Mouse (Mus musculus) retina, adult 2 months (tissue): Measurements from ENCODE around the gene Olfr549.

ENCODE experiments used
- DNase-seq: peaks from one replicate; pipeline ENCODE4 v3.0.0-alpha.2; 2012; ENCODE audit warnings: low read depth, low spot score

Gene Olfr549

GRCm38 (mm10) chr7:102549570-102549969, at the start of gene Olfr549:
Olfr549 (plus strand) TSS chr7:102549870.
- DNase-seq: no peak

- DNase-seq: no peak
Observed at GRCm38 (mm10) chr7:102501986-102502385, 47.7 kb upstream of the Olfr549 start.

- DNase-seq: peak; percentile 29
Observed at GRCm38 (mm10) chr7:102506848-102507247, 42.8 kb upstream of the Olfr549 start.

GRCm38 (mm10) chr7:102508066-102508465, 41.6 kb upstream of the Olfr549 start:
- no peak for DNase-seq

DNA sequence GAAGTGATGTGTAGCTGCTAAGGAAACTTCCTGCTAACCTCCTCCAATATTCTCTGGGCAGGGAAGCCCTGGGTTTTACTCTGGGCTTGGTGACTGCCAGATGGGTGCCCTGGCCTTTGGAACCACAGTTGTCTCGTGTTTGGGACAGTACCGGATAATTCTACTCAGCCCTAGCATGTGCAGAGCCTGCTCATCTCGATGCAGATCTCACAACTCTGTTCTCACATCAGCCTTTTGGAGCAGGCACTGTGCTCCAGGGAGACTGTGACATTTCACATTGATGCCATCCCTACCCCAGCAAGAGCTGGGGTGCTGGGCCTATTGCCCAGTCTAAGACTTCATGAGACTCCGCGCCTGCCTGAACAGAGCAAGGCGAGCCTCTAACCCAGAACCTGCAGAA, 41.0 kb upstream of the Olfr549 start:
- DNase-seq: no peak

DNA sequence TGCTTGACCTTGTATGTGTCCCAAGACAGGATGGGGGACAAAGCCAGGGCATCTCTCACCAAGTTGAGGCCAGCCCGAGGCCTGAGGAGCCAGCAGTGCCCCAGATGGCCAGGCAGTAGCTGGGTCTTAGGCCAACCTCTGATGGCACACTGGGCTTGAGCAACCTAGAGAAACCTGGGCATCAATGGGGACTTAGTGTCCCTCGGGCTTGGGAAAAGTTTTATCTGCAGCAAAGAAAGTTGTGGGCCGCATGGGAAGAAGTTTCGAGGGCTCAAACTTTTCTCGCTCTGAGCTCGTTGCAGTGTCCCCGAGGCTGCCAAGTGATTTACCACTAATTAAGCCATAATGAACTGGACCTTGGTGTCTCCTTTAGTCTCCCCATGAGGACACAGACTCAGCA, 39.9 kb upstream of the Olfr549 start:
- DNase-seq: no peak

DNA sequence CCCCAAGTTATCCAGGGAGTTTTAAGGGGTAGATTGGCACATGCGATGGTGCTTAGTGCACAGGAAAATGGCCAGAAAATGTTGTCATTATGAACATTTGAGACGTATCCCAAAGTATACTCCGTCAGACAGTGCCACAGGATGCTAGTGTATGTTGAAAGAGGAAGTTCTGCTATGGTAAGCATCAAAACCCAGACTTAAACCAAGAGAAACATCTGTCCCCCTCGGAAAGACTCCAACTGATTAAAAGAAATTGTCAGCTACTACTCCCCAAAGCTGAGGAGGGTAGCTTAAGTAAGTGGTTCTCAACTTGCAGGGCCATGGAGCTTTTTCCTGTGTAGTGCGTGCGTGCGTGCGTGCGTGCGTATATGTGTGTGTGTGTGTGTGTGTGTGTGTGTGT, 37.7 kb upstream of the Olfr549 start:
- DNase-seq: no peak

- DNase-seq: peak; percentile 32
Observed at GRCm38 (mm10) chr7:102512814-102513435, 36.7 kb upstream of the Olfr549 start.

GRCm38 (mm10) chr7:102514144-102514543, 35.5 kb upstream of the Olfr549 start:
- DNase-seq: no peak

- no peak for DNase-seq
Observed at GRCm38 (mm10) chr7:102516261-102517050, 33.2 kb upstream of the Olfr549 start.

- DNase-seq: no peak
Observed at GRCm38 (mm10) chr7:102517051-102517335, 32.7 kb upstream of the Olfr549 start.

- DNase-seq: no peak
Observed at GRCm38 (mm10) chr7:102529052-102529451, 20.6 kb upstream of the Olfr549 start.

DNA sequence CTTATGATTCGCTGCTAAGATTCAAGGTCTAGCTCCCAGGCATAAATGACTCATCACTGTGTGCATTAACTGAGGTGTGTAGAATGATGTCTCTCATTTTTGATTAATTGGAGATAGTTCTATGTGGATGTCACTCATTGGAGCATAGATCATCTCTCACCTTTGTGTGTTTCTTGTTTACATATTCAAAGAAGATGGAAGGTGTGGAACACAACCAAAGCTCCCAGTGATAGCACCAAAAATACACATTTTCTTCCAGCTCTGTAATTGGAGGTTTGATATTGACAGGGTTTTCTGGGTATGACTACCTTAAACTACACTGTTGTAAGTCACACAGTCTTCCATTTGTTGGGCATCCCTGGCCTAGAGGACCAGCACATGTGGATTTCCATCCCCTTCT, 15.2 kb upstream of the Olfr549 start, which contains the start of gene Olfr547:
Olfr547 (plus strand) TSS at position 301 of the 400 bp plus-strand sequence.
- DNase-seq: no peak

DNA sequence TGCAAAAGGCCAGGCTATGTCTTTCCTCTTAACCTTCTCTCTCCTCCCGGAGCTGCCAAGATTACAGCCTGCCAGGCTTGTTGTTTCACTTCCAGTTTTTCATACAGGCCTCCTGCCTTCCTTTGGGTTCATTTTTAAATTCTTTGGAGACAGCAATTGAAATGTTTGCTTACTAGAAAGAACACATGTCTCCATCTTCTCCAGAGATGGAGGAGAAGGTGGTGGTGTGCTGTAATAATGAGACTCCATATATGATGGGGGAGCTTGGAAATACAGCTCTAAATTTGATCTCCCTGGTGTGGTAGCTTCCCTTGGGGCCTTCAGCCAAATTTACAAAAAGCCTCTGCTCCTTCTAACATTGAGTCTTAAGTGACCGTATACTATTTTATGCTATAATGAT, 9.1 kb upstream of the Olfr549 start, which contains the start of gene Olfr548-ps1:
Olfr548-ps1 (plus strand) TSS at position 301 of the 400 bp plus-strand sequence.
- DNase-seq: no peak

GRCm38 (mm10) chr7:102541251-102541650, 8.4 kb upstream of the Olfr549 start:
- DNase-seq: no peak

DNA sequence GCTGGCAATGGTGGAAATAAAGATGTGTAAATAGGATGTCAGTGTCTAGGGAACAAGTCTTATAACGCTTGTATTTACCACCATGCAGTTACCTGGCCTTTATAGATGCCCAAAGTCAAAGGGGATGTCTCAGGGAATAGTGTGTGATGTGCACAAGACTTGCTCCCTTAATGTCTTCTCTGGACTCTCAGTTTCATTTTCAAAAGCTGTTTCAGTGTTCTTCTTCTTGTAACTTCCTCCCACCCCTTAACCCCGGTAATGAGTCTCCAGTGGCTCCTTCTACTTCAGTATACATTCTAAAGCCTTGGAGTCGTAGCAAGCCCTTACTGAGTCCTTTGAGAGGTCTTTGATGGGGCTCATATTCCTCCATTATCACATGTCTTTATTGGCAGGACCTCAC, 3.6 kb downstream of the Olfr549 start:
- no peak for DNase-seq

GRCm38 (mm10) chr7:102564999-102565997, 15.6 kb downstream of the Olfr549 start, which contains the start of gene Trim21:
Trim21 (minus strand) TSS chr7:102565486.
- no peak for DNase-seq

GRCm38 (mm10) chr7:102566219-102566618, 16.5 kb downstream of the Olfr549 start:
- DNase-seq: no peak

DNA sequence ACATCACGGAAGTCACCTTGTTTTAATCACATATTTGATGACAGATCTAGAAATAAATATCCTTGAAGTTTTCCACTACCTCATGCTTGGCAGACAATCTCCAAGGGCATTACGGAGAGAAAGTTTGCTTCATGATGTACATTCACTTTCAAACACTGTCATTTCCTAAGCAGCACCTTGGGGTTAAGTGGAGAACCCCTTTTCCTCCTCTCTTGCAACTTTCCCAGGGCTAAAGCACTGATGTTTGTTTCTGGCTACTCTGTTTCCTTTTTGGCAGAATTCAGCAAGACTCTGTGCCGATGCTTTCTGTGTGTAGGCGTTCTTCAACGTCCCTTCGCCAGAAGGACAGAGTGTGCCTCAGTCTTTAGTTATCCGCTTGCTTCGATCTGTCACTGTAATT, 21.5 kb downstream of the Olfr549 start, which contains the start of gene Olfr550:
Olfr550 (plus strand) TSS at position 301 of the 400 bp plus-strand sequence.
- no peak for DNase-seq

- no peak for DNase-seq
Observed at GRCm38 (mm10) chr7:102573174-102573830, 23.6 kb downstream of the Olfr549 start.

GRCm38 (mm10) chr7:102575998-102576397, 26.3 kb downstream of the Olfr549 start:
- DNase-seq: no peak
